Mouse (Mus musculus) liver, postnatal 0 days (tissue): ENCODE data around the gene Zeb2.

Experiments used
- CTCF ChIP-seq: sonication (generic); IDR thresholded peaks from 2 replicates; pipeline ENCODE4 v1.5.1; 2016; ENCODE audit warnings: antibody characterized with exemption, low read depth
- EP300 ChIP-seq: IDR thresholded peaks from 2 replicates; pipeline ENCODE4 v1.6.1; 2016; ENCODE audit warnings: antibody characterized with exemption, low read depth, mild to moderate bottlenecking

- TF ChIP-seq CTCF (no peak), EP300 (no peak)
These were observed 50.1 kb downstream of the Zeb2 start for GRCm38 (mm10) chr2:45067116-45067515.
